Mouse (Mus musculus): ENCODE measurements around the gene S100a3.

DNA sequence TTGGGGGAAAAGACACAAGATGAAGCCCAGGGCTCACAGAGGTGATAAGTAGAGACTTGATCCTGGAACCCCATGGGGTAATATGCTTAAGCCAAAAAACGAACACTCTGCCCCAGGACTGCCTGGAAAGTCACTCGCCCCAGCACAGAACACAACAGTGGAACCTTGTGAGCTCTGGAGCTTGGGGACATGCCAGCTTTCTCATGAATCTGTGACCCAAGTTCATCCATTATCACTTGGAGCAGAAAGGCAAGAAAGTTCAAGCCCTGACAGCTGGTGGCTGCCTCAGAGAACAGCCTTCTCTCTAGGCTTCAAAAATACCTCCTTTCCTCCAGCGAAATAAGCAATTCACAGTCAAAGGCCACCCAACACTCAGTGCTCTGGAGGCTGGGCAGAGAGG lies 39.0 kb downstream of the S100a3 start:
- TF ChIP-seq CTCF (IDR thresholded peaks at IDR 0.05; ENCODE audit: low read depth) (no peak), EP300 (IDR thresholded peaks at IDR 0.05; ENCODE audit: low read depth) (no peak)

All from liver, postnatal 0 days (tissue).